Mouse (Mus musculus) MEL (cell line): Measurements from ENCODE around the gene Aff3. TPM values are rescaled to one million over a fixed set of nuclear protein-coding genes. Genes with fewer than 3 reads are reported as not detected.

ENCODE experiments used
- DNase-seq: peaks from one replicate; pipeline ENCODE4 v3.0.0; 2011; ENCODE audit warnings: low read depth, low spot score
- H3K27ac ChIP-seq: 2 replicates; pipeline ENCODE4 v1.5.1; 2012; ENCODE audit warnings: low read depth, mild to moderate bottlenecking, control low read depth, low read length, moderate library complexity; ENCODE audit not compliant: control insufficient read depth
- H3K27me3 ChIP-seq, 2 experiments: fragments of 150-350 bp in 1 of 2; sonication (generic) in 1 of 2; 2 replicates each; pipeline ENCODE4 v1.6.1; 2012; ENCODE audit warnings: low read length in 2 of 2, mild to moderate bottlenecking in 2 of 2, improper control_type of control experiment in 1 of 2, moderate library complexity in 1 of 2; ENCODE audit not compliant: insufficient read depth in 2 of 2, control insufficient read depth in 1 of 2
- H3K36me3 ChIP-seq, 2 experiments: 2 replicates each; pipeline ENCODE4 v1.6.1; 2012 to 2014; ENCODE audit warnings: low read length in 2 of 2, improper control_type of control experiment in 1 of 2, inconsistent platforms in 1 of 2, mild to moderate bottlenecking in 1 of 2; ENCODE audit not compliant: insufficient read depth in 2 of 2, control insufficient read depth in 1 of 2
- H3K4me1 ChIP-seq, 2 experiments: fragments of 150-350 bp in 1 of 2; sonication (generic) in 1 of 2; 2 replicates each; pipeline ENCODE4 v1.6.1; 2012; ENCODE audit warnings: low read length in 2 of 2, improper control_type of control experiment in 1 of 2, mild to moderate bottlenecking in 1 of 2; ENCODE audit not compliant: insufficient read depth in 2 of 2, control insufficient read depth in 1 of 2
- H3K4me3 ChIP-seq, 2 experiments: fragments of 150-350 bp in 1 of 2; sonication (generic) in 1 of 2; 2 replicates each; pipeline ENCODE4 v1.5.1; 2012; ENCODE audit warnings: low read depth in 2 of 2, low read length in 2 of 2, mild to moderate bottlenecking in 2 of 2, moderate library complexity in 2 of 2, control low read depth in 1 of 2, improper control_type of control experiment in 1 of 2; ENCODE audit not compliant: control insufficient read depth in 1 of 2, insufficient read depth in 1 of 2
- H3K79me2 ChIP-seq: 2 replicates; pipeline ENCODE4 v1.6.1; 2012; ENCODE audit warnings: mild to moderate bottlenecking, low read length, moderate library complexity; ENCODE audit not compliant: control insufficient read depth, poor library complexity, insufficient read depth
- H3K9ac ChIP-seq: 2 replicates; pipeline ENCODE4 v1.6.1; 2012; ENCODE audit warnings: low read depth, mild to moderate bottlenecking, control low read depth, low read length, moderate library complexity; ENCODE audit not compliant: control insufficient read depth, poor library complexity, severe bottlenecking
- H3K9me3 ChIP-seq: fragments of 150-350 bp; sonication (generic); replicated peaks from 2 replicates; pipeline ENCODE4 v1.6.1; 2012; ENCODE audit warnings: mild to moderate bottlenecking, low read length, improper control_type of control experiment, moderate library complexity; ENCODE audit not compliant: insufficient read depth
- BHLHE40 ChIP-seq: IDR thresholded peaks from 2 replicates; pipeline ENCODE4 v1.6.1; 2012; ENCODE audit warnings: low read depth, mild to moderate bottlenecking, inconsistent platforms, low read length, improper control_type of control experiment, borderline replicate concordance
- E2F4 ChIP-seq: IDR thresholded peaks from 2 replicates; pipeline ENCODE4 v1.6.1; 2011; ENCODE audit warnings: low read depth, low read length, improper control_type of control experiment, borderline replicate concordance
- ELF1 ChIP-seq: IDR thresholded peaks from 2 replicates; pipeline ENCODE4 v1.6.1; 2014; ENCODE audit warnings: low read depth, mild to moderate bottlenecking, inconsistent platforms, low read length, improper control_type of control experiment, moderate library complexity
- EP300 ChIP-seq, 2 experiments: IDR thresholded peaks; 2 replicates each; pipeline ENCODE4 v1.6.1; 2011; ENCODE audit warnings: improper control_type of control experiment in 2 of 2, low read length in 2 of 2, low read depth in 1 of 2, mild to moderate bottlenecking in 1 of 2
- MAZ ChIP-seq: IDR thresholded peaks from 2 replicates; pipeline ENCODE4 v1.6.1; 2012; ENCODE audit warnings: low read depth, mild to moderate bottlenecking, inconsistent platforms, low read length, improper control_type of control experiment
- MYB ChIP-seq: IDR thresholded peaks from 2 replicates; pipeline ENCODE4 v1.6.1; 2011; ENCODE audit warnings: mild to moderate bottlenecking, low read depth, low read length, improper control_type of control experiment
- NELFE ChIP-seq: IDR thresholded peaks from 2 replicates; pipeline ENCODE4 v1.6.1; 2011; ENCODE audit warnings: low read depth, low read length, improper control_type of control experiment
- NRF1 ChIP-seq: IDR thresholded peaks from 2 replicates; pipeline ENCODE4 v1.6.1; 2014; ENCODE audit warnings: low read depth, mild to moderate bottlenecking, inconsistent platforms, low read length, improper control_type of control experiment, moderate library complexity; ENCODE audit not compliant: poor library complexity, insufficient read depth, severe bottlenecking
- SIN3A ChIP-seq: IDR thresholded peaks from 2 replicates; pipeline ENCODE4 v1.6.1; 2012; ENCODE audit warnings: low read length, improper control_type of control experiment, inconsistent platforms
- polyA plus RNA-seq, 2 experiments: library from polyadenylated mRNA; stranded (reverse) in 1 of 2; unstranded in 1 of 2; fragments of >175 nt in 1 of 2; fragments of >200 nt in 1 of 2; gene quantifications; 2 replicates each; pipeline versions ENCODE4 v1.2.1 to v1.2.4; 2012; ENCODE audit warnings: low replicate concordance in 2 of 2, low read depth in 1 of 2; ENCODE audit not compliant: insufficient read length in 2 of 2, insufficient read depth in 1 of 2, missing spikeins in 1 of 2
- total RNA-seq: library from RNA; depleted of rRNA; stranded (reverse); fragments of 300-350 nt; gene quantifications from 2 replicates; pipeline ENCODE4 v1.2.3, GENCODE M21; 2012

The Aff3 gene
- total and polyA plus RNA-seq, 3 experiments: 18.5 to 41.1 (median 25.4) TPM

GRCm38 (mm10) chr1:38362275-38362674, 302.5 kb downstream of the Aff3 start:
- peak; percentile 27 for DNase-seq
- H3K9me3 ChIP-seq: no peaks in the 10 kb centered on the region
- H3K79me2 ChIP-seq: no peaks in the 10 kb centered on the region
- no peak for TF ChIP-seq NELFE
- H3K36me3 ChIP-seq: no peaks in the 10 kb centered on the region; a peak in 1 of 4 replicates
- no peak overlapping the region for H3K4me3 ChIP-seq
- H3K9ac ChIP-seq: no peak overlapping the region
- H3K27me3 ChIP-seq: no peaks in the 10 kb centered on the region
- no peaks in the 10 kb centered on the region for H3K4me1 ChIP-seq
- no peak overlapping the region for H3K27ac ChIP-seq

GRCm38 (mm10) chr1:38358797-38359349, 305.9 kb downstream of the Aff3 start:
- TF ChIP-seq MAZ (no peak), BHLHE40 (no peak), NELFE (no peak), NRF1 (no peak), EP300 (IDR thresholded peaks at IDR 0.05; ENCODE audit: low read depth in 1 of 2, low read length in 2 of 2) (no peak), SIN3A (no peak), E2F4 (no peak)
- no peak overlapping the region for H3K9ac ChIP-seq
- H3K4me3 ChIP-seq: no peak overlapping the region
- no peak overlapping the region for H3K27ac ChIP-seq
- DNase-seq: no peak
- no peaks in the 10 kb centered on the region for H3K4me1 ChIP-seq
- H3K9me3 ChIP-seq: no peaks in the 10 kb centered on the region
- no peaks in the 10 kb centered on the region for H3K27me3 ChIP-seq
- no peaks in the 10 kb centered on the region for H3K79me2 ChIP-seq
- H3K36me3 ChIP-seq: no peaks in the 10 kb centered on the region; a peak in 1 of 4 replicates

GRCm38 (mm10) chr1:38357933-38358796, 306.6 kb downstream of the Aff3 start:
- Histone ChIP-seq H3K4me1 (no peaks in the 10 kb centered on the region), H3K27me3 (no peaks in the 10 kb centered on the region), H3K9me3 (no peaks in the 10 kb centered on the region), H3K79me2 (no peaks in the 10 kb centered on the region), H3K36me3 (no peaks in the 10 kb centered on the region; a peak in 1 of 4 replicates), H3K27ac (no peak overlapping the region), H3K4me3 (no peak overlapping the region)
- DNase-seq: no peak
- TF ChIP-seq ELF1 (no peak), MYB (no peak)
- TF ChIP-seq, all 39 proteins: peak for 0
- H3K9ac ChIP-seq: no peak overlapping the region
